Mouse (Mus musculus) lung, adult 2 months (tissue): ENCODE results near the gene Cdk14.

Source experiments
- CTCF ChIP-seq: fragments of 200-500 bp; IDR thresholded peaks from 2 replicates; pipeline ENCODE4 v1.5.1; 2011; ENCODE audit warnings: mild to moderate bottlenecking, low read length, control low read depth; ENCODE audit not compliant: insufficient read depth
- POLR2A ChIP-seq: fragments of 200-500 bp; IDR thresholded peaks from 2 replicates; pipeline ENCODE4 v1.6.1; 2011; ENCODE audit warnings: low read depth, mild to moderate bottlenecking, control low read depth, low read length, borderline replicate concordance; ENCODE audit errors: extremely low read depth

DNA sequence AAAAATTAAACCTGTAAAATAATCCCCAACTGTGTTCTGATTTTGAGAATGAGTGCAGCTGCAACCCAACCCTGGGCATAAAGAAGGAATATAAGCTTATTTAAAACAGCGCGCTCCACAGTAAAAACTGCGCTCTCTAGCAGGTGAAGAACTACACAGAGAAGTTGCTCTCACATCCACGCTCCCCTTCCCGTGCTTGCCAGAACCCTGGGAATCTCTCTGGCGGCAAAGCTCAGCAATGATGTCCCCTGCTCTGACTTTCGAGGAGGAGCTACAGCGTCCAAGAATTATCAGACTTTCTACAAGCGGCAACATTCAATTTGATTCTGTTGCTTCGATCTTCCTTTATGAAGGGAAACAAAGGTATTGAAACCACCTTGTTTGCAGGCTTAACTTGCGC lies 387.7 kb downstream of the Cdk14 start:
- TF ChIP-seq CTCF (no peak), POLR2A (no peak)
